Mouse (Mus musculus) lung, embryonic 14.5 days (tissue): ENCODE data around the gene Chrna4. TPM values are rescaled to one million over a fixed set of nuclear protein-coding genes. Genes with fewer than 3 reads are reported as not detected.
A peak's percentile ranks its signal among the peaks of the same experiment; 100 is the strongest.

Experiments
- ATAC-seq: fragments of 200-750 bp; cut with Nextera tagmentation; 2 replicates; pipeline ENCODE4 v1.8.0; 2017; ENCODE audit warnings: mild to moderate bottlenecking, moderate TSS enrichment, moderate library complexity; ENCODE audit not compliant: insufficient read depth
- DNase-seq: peaks from one replicate; pipeline ENCODE4 v3.0.0-alpha.2; 2015
- H3K27ac ChIP-seq: fragments of 300-500 bp; sonication (generic); 2 replicates; pipeline ENCODE4 v1.5.1; 2014; ENCODE audit warnings: low read depth, mild to moderate bottlenecking, moderate library complexity
- H3K27me3 ChIP-seq: fragments of 300-500 bp; sonication (generic); 2 replicates; pipeline ENCODE4 v1.6.1; 2014; ENCODE audit warnings: low read length, control low read depth; ENCODE audit not compliant: insufficient read depth
- H3K36me3 ChIP-seq: fragments of 300-500 bp; sonication (generic); 2 replicates; pipeline ENCODE4 v1.6.1; 2014; ENCODE audit warnings: control low read depth; ENCODE audit not compliant: insufficient read depth
- H3K4me1 ChIP-seq: fragments of 300-500 bp; sonication (generic); 2 replicates; pipeline ENCODE4 v1.6.1; 2014; ENCODE audit warnings: antibody characterized with exemption, control low read depth; ENCODE audit not compliant: insufficient read depth
- H3K4me2 ChIP-seq: fragments of 300-500 bp; sonication (generic); 2 replicates; pipeline ENCODE4 v1.6.1; 2014; ENCODE audit warnings: mild to moderate bottlenecking
- H3K4me3 ChIP-seq: fragments of 300-500 bp; sonication (generic); 2 replicates; pipeline ENCODE4 v1.5.1; 2014; ENCODE audit warnings: low read depth, low read length
- H3K9ac ChIP-seq: fragments of 300-500 bp; sonication (generic); 2 replicates; pipeline ENCODE4 v1.6.1; 2014
- H3K9me3 ChIP-seq: fragments of 300-500 bp; sonication (generic); 2 replicates; pipeline ENCODE4 v1.6.1; 2016; ENCODE audit warnings: low read depth, low read length, control low read depth
- CTCF ChIP-seq: IDR thresholded peaks from 2 replicates; pipeline ENCODE4 v1.5.1; 2016; ENCODE audit warnings: antibody characterized with exemption, low read depth
- WGBS: fragments of 180-500 bp; shearing (Covaris S2); extraction: QIAGEN DNeasy Blood & Tissue Kit; methylation state at CpG from one replicate; pipeline ENCODE4 v1.1.7; 2014; 5-methylcytosine and 5-hydroxymethylcytosine counted together
- polyA plus RNA-seq: library from polyadenylated mRNA; unstranded; fragments of >200 nt; fragmentation: Nextera tagmentation; extraction: Ambion mirVana; gene quantifications from 2 replicates; pipeline ENCODE4 v1.2.1, GENCODE M21; 2014

Gene Chrna4
- polyA plus RNA-seq, 1 experiment from 2014 or later = 0.55 TPM

GRCm38 (mm10) chr2:181008339-181008738 lies 35.0 kb downstream of the Chrna4 start:
- WGBS = 73% methylated on average over 5 of the region's 5 CpGs
- no peak for ATAC-seq
- no peaks in the 10 kb centered on the region for H3K27me3 ChIP-seq

DNA sequence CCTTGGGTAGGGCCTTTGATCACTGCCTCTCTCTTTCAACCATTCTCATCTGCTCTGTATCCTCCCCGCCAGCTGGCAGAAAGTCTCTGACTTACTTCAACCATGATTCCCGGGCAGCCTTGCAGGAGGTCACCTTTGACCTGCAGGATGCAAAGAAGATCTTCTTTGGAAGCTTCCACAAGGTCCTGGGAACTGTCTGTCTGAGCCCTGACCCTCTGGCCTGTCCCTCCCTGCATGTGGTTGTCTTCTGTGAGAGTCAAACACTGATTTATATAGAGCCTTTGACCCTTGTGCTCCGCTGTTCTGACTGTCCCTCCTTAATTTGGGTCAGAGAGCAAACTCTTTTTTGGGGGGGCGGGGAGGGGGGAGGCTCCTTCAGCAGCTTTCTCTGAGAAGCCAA lies 36.3 kb downstream of the Chrna4 start:
- no peak overlapping the region for H3K4me2 ChIP-seq
- H3K27ac ChIP-seq = no peak overlapping the region
- whole genome bisulfite sequencing = 46% methylated on average over 4 of the region's 4 CpGs
- no peaks in the 10 kb centered on the region for H3K4me1 ChIP-seq
- no peak for TF ChIP-seq CTCF
- no peak overlapping the region for H3K9ac ChIP-seq
- no peaks in the 10 kb centered on the region for H3K27me3 ChIP-seq
- ATAC-seq (no peak), DNase-seq (no peak)
- H3K9me3 ChIP-seq = no peaks in the 10 kb centered on the region
- H3K36me3 ChIP-seq = no peaks in the 10 kb centered on the region
- H3K4me3 ChIP-seq = no peak overlapping the region

More at GRCm38 (mm10) chr2:181008339-181008738, 35.0 kb downstream of the Chrna4 start:
- no peak for DNase-seq
- Histone ChIP-seq H3K36me3 (no peaks in the 10 kb centered on the region), H3K9ac (no peak overlapping the region), H3K4me1 (no peaks in the 10 kb centered on the region), H3K9me3 (no peaks in the 10 kb centered on the region), H3K4me2 (no peak overlapping the region), H3K4me3 (no peak overlapping the region), H3K27ac (no peak overlapping the region)
- TF ChIP-seq CTCF = no peak

DNA sequence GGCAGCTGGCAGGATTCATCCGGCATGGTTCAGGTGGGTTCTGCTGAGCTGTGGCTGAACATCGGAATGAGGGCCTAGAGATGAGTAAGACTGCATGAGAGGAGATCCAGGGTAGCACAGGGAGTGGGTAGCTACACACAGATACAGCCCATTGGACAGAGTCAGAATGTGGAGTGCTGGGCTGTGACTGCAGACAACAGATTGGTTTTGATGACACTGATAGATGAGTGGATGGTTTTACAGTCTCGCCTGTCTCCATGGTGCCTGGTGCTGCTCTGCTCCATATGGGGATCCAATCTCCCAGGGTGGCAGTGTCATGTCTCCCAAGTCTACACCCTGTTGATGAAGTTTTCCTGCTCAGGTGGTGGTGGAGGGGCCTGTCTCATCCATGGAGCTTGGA lies 46.4 kb downstream of the Chrna4 start:
- 69% methylated on average over 3 of the region's 3 CpGs for WGBS
- DNase-seq (no peak), ATAC-seq (no peak)
- Histone ChIP-seq H3K4me3 (no peak overlapping the region), H3K4me1 (no peaks in the 10 kb centered on the region), H3K27me3 (no peaks in the 10 kb centered on the region), H3K9me3 (no peaks in the 10 kb centered on the region), H3K36me3 (no peaks in the 10 kb centered on the region), H3K27ac (no peak overlapping the region), H3K4me2 (no peak overlapping the region), H3K9ac (no peak overlapping the region)
- no peak for TF ChIP-seq CTCF

DNA sequence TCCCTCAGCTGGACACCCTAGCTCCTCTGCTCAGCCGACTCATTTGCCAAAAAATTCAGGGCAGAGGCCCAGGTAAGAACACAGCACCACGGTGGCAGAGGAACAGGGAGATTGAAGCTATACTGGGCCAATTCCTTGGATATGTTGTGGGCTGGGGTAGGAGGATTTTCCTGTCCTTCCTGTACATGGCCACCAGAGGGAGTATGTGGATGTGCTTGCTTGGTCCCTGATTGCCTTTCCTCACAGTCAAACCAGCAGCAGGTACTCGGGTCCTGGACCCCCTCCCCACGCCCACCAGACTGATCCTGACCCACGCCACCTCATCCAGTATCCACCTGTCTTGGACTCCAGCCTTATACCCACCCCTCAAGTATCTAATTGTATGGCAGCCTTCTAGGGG lies 46.9 kb downstream of the Chrna4 start:
- Histone ChIP-seq H3K27ac (no peak overlapping the region), H3K9ac (no peak overlapping the region), H3K36me3 (no peaks in the 10 kb centered on the region), H3K4me2 (no peak overlapping the region), H3K9me3 (no peaks in the 10 kb centered on the region), H3K4me3 (no peak overlapping the region), H3K4me1 (no peaks in the 10 kb centered on the region), H3K27me3 (no peaks in the 10 kb centered on the region)
- peak; percentile 73 for DNase-seq
- TF ChIP-seq CTCF = peak; percentile 91
- WGBS = 5% methylated on average over 5 of the region's 5 CpGs
- ATAC-seq = peak; percentile 29; the same call in 1 of the 2 replicates

- 74% methylated on average over 4 of the region's 4 CpGs for WGBS
- DNase-seq = no peak
- no peak overlapping the region for H3K4me2 ChIP-seq
- no peaks in the 10 kb centered on the region for H3K4me1 ChIP-seq
- no peaks in the 10 kb centered on the region for H3K27me3 ChIP-seq
- TF ChIP-seq CTCF = no peak
- H3K4me3 ChIP-seq = no peak overlapping the region
- no peak overlapping the region for H3K27ac ChIP-seq
- H3K9ac ChIP-seq = no peak overlapping the region
- no peaks in the 10 kb centered on the region for H3K36me3 ChIP-seq
- no peak for ATAC-seq
- H3K9me3 ChIP-seq = no peaks in the 10 kb centered on the region
These were observed 47.9 kb downstream of the Chrna4 start for GRCm38 (mm10) chr2:180995457-180995856.

DNA sequence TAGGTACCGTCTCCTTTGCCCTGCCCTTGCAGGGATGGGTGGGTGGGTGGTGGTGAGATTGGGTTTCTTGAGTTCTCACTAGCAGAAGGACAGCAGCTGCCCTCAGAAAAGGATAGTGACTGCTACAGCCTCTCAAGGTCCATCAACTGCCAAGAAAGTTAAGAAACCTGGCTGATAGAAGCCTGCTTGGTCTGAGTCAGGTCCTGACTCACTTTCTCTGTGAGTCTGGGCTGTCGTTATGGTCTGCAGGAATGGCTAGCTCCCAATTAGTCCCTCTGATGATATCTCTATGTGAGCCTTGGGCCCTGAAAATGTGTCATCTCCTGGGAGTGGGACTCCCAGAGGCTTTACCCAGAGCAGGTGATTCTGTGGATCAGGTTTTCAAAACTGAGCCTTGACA lies 49.0 kb downstream of the Chrna4 start:
- H3K36me3 ChIP-seq = no peaks in the 10 kb centered on the region
- H3K27ac ChIP-seq = no peak overlapping the region
- 81% methylated on average over 2 of the region's 2 CpGs for WGBS
- H3K27me3 ChIP-seq = no peaks in the 10 kb centered on the region
- ATAC-seq (no peak), DNase-seq (no peak)
- no peaks in the 10 kb centered on the region for H3K9me3 ChIP-seq
- no peak for TF ChIP-seq CTCF
- H3K9ac ChIP-seq = no peak overlapping the region
- no peak overlapping the region for H3K4me2 ChIP-seq
- H3K4me3 ChIP-seq = no peak overlapping the region
- H3K4me1 ChIP-seq = no peaks in the 10 kb centered on the region

DNA sequence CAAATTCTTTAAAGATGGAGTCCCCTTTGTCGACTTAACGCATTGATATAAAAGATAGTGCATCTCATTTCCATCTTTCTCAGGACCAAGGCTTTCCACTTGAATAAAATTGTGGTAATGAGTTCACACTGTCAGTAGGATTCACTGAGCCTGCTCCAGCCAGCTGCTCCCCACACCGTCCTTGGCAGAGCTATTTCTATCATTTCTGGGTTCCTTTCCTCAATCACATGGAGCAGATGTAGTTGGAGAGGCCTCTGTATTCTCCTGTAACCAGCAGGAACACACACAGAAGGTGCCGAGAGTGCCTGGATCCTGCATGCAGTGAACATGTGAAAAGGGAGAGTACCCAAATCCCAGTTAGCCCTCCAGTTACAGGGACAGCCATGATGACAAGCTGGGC lies 53.0 kb downstream of the Chrna4 start:
- Histone ChIP-seq H3K9ac (no peak overlapping the region), H3K9me3 (no peaks in the 10 kb centered on the region), H3K4me1 (no peaks in the 10 kb centered on the region), H3K36me3 (no peaks in the 10 kb centered on the region), H3K4me3 (no peak overlapping the region), H3K27me3 (no peaks in the 10 kb centered on the region), H3K4me2 (no peak overlapping the region), H3K27ac (no peak overlapping the region)
- WGBS = 72% methylated on average over 4 of the region's 4 CpGs
- no peak for ATAC-seq
- no peak for DNase-seq
- no peak for TF ChIP-seq CTCF

DNA sequence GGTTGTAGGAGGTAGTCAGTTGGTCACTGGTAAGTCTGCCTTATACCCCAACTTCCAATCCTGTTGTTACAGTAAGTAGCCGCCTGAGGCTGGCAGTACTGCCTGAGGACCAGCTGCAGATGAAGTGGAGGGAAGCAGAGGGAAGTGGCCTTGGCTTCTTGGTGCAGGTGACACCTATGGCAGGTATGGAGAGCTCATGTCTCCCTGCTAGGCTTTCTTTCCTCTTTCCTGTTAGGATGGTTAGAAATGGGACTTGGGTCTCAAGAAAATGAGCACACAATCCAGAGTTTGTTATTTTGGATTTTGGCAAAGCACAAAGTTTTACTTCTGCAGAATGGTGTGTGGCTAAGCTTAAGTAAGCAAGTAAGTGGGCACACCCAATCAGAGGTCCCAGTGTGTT lies 54.4 kb downstream of the Chrna4 start:
- H3K4me3 ChIP-seq = no peak overlapping the region
- WGBS = 61% methylated on average over 1 of the region's 1 CpGs
- no peak overlapping the region for H3K9ac ChIP-seq
- DNase-seq = no peak
- H3K4me1 ChIP-seq = no peaks in the 10 kb centered on the region
- no peak overlapping the region for H3K27ac ChIP-seq
- ATAC-seq = no peak
- no peak overlapping the region for H3K4me2 ChIP-seq
- TF ChIP-seq CTCF = no peak
- H3K9me3 ChIP-seq = no peaks in the 10 kb centered on the region
- no peaks in the 10 kb centered on the region for H3K27me3 ChIP-seq
- no peaks in the 10 kb centered on the region for H3K36me3 ChIP-seq
